9 mouse cellular contexts compared by ENCODE assay signal in genomic region chr1:170645896-170646605, GRCm38 (mm10). TPM values are rescaled to one million over a fixed set of nuclear protein-coding genes. Genes with fewer than 3 reads are reported as not detected.
DNase-seq lines count a peak whose midpoint lies in the region; ATAC-seq lines count a peak whose summit lies in the region.
"Had no signal": no experiment of that assay in that cellular context is flagged by ENCODE, and none has a peak within 500 bp of the region (broad histone marks: within the 10 kb centered on the region; RNA-seq: fewer than 3 reads in every experiment).

No protein-coding gene starts in this region.

- peak overlapping the region; percentile 71 for H3K4me2 ChIP-seq in heart, embryonic 13.5 days
- H3K4me2 ChIP-seq in embryonic facial prominence, embryonic 14.5 days (ENCODE audit: low read depth, low read length): peak overlapping the region; percentile 68
- H3K4me2 ChIP-seq in hindbrain, embryonic 13.5 days: peak overlapping the region; percentile 83
- 0 out of 2 replicates have a peak overlapping the region, but pooled peaks have one; percentile 83 for H3K4me2 ChIP-seq in midbrain, embryonic 14.5 days (ENCODE audit: low read length)

- no peaks in the 10 kb centered on the region for H3K9me3 ChIP-seq in heart, embryonic 13.5 days
- H3K9me3 ChIP-seq in embryonic facial prominence, embryonic 14.5 days (ENCODE audit: control insufficient read depth, low read length): no peaks in the 10 kb centered on the region
- no peaks in the 10 kb centered on the region for H3K9me3 ChIP-seq in hindbrain, embryonic 13.5 days
- H3K9me3 ChIP-seq in midbrain, embryonic 14.5 days (ENCODE audit: control insufficient read depth, low read length): no peaks in the 10 kb centered on the region

- peaks cover 54% of the 10 kb centered on the region for H3K4me1 ChIP-seq in heart, embryonic 13.5 days
- H3K4me1 ChIP-seq in embryonic facial prominence, embryonic 14.5 days (ENCODE audit: control insufficient read depth, insufficient read depth, low read length): peaks cover 18% of the 10 kb centered on the region; the same call in 1 of the 2 replicates
- H3K4me1 ChIP-seq in hindbrain, embryonic 13.5 days (replicated peaks): peaks cover 32% of the 10 kb centered on the region
- 0 out of 2 replicates have a peak, but pooled peaks cover 3% of the 10 kb centered on the region for H3K4me1 ChIP-seq in midbrain, embryonic 14.5 days (ENCODE audit: control insufficient read depth, insufficient read depth, low read length)

- peak overlapping the region; percentile 83 for H3K9ac ChIP-seq in heart, embryonic 13.5 days
- H3K9ac ChIP-seq in embryonic facial prominence, embryonic 14.5 days (ENCODE audit: low read depth, low read length): peak overlapping the region; percentile 23
- H3K9ac ChIP-seq in hindbrain, embryonic 13.5 days: peak overlapping the region; percentile 30; the same call in 1 of the 2 replicates
- no peak overlapping the region for H3K9ac ChIP-seq in midbrain, embryonic 14.5 days (replicated peaks; ENCODE audit: low read length)

- H3K27ac ChIP-seq in heart, embryonic 13.5 days (replicated peaks): peak overlapping the region; percentile 73
- no peak overlapping the region; the same call in 1 of the 2 replicates for H3K27ac ChIP-seq in embryonic facial prominence, embryonic 14.5 days (replicated peaks; ENCODE audit: low read depth, low read length)
- H3K27ac ChIP-seq in hindbrain, embryonic 13.5 days: no peak overlapping the region
- H3K27ac ChIP-seq in midbrain, embryonic 14.5 days (replicated peaks; ENCODE audit: low read depth, low read length): no peak overlapping the region

- peaks cover 31% of the 10 kb centered on the region for H3K36me3 ChIP-seq in heart, embryonic 13.5 days
- H3K36me3 ChIP-seq in embryonic facial prominence, embryonic 14.5 days (ENCODE audit: control insufficient read depth, insufficient read depth, low read length): no peaks in the 10 kb centered on the region
- peaks cover 13% of the 10 kb centered on the region; the same call in 1 of the 2 replicates for H3K36me3 ChIP-seq in hindbrain, embryonic 13.5 days
- no peaks in the 10 kb centered on the region for H3K36me3 ChIP-seq in midbrain, embryonic 14.5 days (ENCODE audit: control insufficient read depth, insufficient read depth, low read length)

- WGBS in heart, embryonic 13.5 days: 49% methylated on average over 15 of the region's 15 CpGs
- 40% methylated on average over 15 of the region's 15 CpGs for WGBS in embryonic facial prominence, embryonic 14.5 days
- 54% methylated on average over 15 of the region's 15 CpGs for WGBS in hindbrain, embryonic 13.5 days
- 64% methylated on average over 15 of the region's 15 CpGs for WGBS in midbrain, embryonic 14.5 days

- H3K4me3 ChIP-seq in heart, embryonic 13.5 days: peak overlapping the region; percentile 58
- H3K4me3 ChIP-seq in embryonic facial prominence, embryonic 14.5 days (ENCODE audit: low read depth, low read length): peak overlapping the region; percentile 52
- peak overlapping the region; percentile 21 for H3K4me3 ChIP-seq in hindbrain, embryonic 13.5 days
- no peak overlapping the region for H3K4me3 ChIP-seq in midbrain, embryonic 14.5 days (replicated peaks; ENCODE audit: low read depth, low read length)

- DNase-seq in heart, adult 8-10 months (ENCODE audit: low spot score): no peak
- no peak for DNase-seq in embryonic facial prominence, embryonic 14.5 days (ENCODE audit: low spot score)
- no peak for DNase-seq in midbrain, embryonic 14.5 days
- no peak for DNase-seq in layer of hippocampus, adult 8-10 months (ENCODE audit: low spot score in 2 of 2)
- no peak for DNase-seq in T-cell, adult 2 months (ENCODE audit: low spot score)
- DNase-seq in urinary bladder, adult 18-20 months (ENCODE audit: low spot score in 2 of 2): no peak
- DNase-seq: adrenal gland, postnatal 10 days had no signal

- no peaks in the 10 kb centered on the region for H3K27me3 ChIP-seq in heart, embryonic 13.5 days (replicated peaks)
- H3K27me3 ChIP-seq in embryonic facial prominence, embryonic 14.5 days (replicated peaks; ENCODE audit: control insufficient read depth, insufficient read depth, low read length): no peaks in the 10 kb centered on the region
- no peaks in the 10 kb centered on the region for H3K27me3 ChIP-seq in hindbrain, embryonic 13.5 days
- peaks cover 4% of the 10 kb centered on the region; the same call in 1 of the 2 replicates for H3K27me3 ChIP-seq in midbrain, embryonic 14.5 days (ENCODE audit: control insufficient read depth, insufficient read depth, low read length)

- ATAC-seq in heart, embryonic 13.5 days (ENCODE audit: extremely low read depth, insufficient number of reproducible peaks, low FRiP score, low TSS enrichment): no peak
- ATAC-seq in embryonic facial prominence, embryonic 14.5 days (ENCODE audit: low read depth): no peak
- no peak for ATAC-seq in hindbrain, embryonic 13.5 days (ENCODE audit: low FRiP score)
- no peak for ATAC-seq in midbrain, embryonic 14.5 days (ENCODE audit: low FRiP score, low TSS enrichment)

RNA-seq across cellular contexts. Expression of gene Olfml2b, which starts 1.7 kb away (rescaled TPM):
- 35.8 and 38.4 TPM in 2 replicates for polyA plus RNA-seq in heart, embryonic 13.5 days (2015; fragmentation: Nextera tagmentation; extraction: Ambion mirVana)
- 10 to 100 TPM in 1 of 4 experiments, 1 to 10 TPM in 3; 4.4 to 14.8 (median 7.6) TPM for total RNA-seq in heart, adult 8-10 months (2022)
- polyA plus RNA-seq in embryonic facial prominence, embryonic 14.5 days (2014; fragmentation: Nextera tagmentation; extraction: Ambion mirVana): 43.7 and 46.6 TPM in 2 replicates
- 5.2 and 6.1 TPM in 2 replicates for polyA plus RNA-seq in hindbrain, embryonic 13.5 days (2015; fragmentation: Nextera tagmentation; extraction: Ambion mirVana)
- 3.0 and 3.7 TPM in 2 replicates for polyA plus RNA-seq in midbrain, embryonic 14.5 days (2014; fragmentation: Nextera tagmentation; extraction: Ambion mirVana)
- 10 to 100 TPM; 30.1 to 35.7 (median 33.2) TPM for total RNA-seq in layer of hippocampus, adult 8-10 months (2022)

RNA-seq across cellular contexts. Expression of gene Nos1ap, which starts 56.4 kb away (rescaled TPM):
- polyA plus RNA-seq in heart, embryonic 13.5 days (2015; fragmentation: Nextera tagmentation; extraction: Ambion mirVana): 17.9 and 21.2 TPM in 2 replicates
- 10 to 100 TPM; 22.5 to 27.8 (median 25.2) TPM for total RNA-seq in heart, adult 8-10 months (2022)
- 6.6 and 7.7 TPM in 2 replicates for polyA plus RNA-seq in embryonic facial prominence, embryonic 14.5 days (2014; fragmentation: Nextera tagmentation; extraction: Ambion mirVana)
- polyA plus RNA-seq in hindbrain, embryonic 13.5 days (2015; fragmentation: Nextera tagmentation; extraction: Ambion mirVana): 17.8 and 17.9 TPM in 2 replicates
- 13.0 and 16.9 TPM in 2 replicates for polyA plus RNA-seq in midbrain, embryonic 14.5 days (2014; fragmentation: Nextera tagmentation; extraction: Ambion mirVana)
- total RNA-seq in layer of hippocampus, adult 8-10 months (2022): 100 to 1,000 TPM; 191 to 254 (median 220) TPM
